Mouse (Mus musculus): ENCODE data around the gene Itfg1.

Itfg1 gene

GRCm38 (mm10) chr8:85717271-85717670 is 123.5 kb downstream of the Itfg1 start:
- no peak for DNase-seq

- DNase-seq = no peak
Measured at GRCm38 (mm10) chr8:85716696-85717095, 124.0 kb downstream of the Itfg1 start.

GRCm38 (mm10) chr8:85706988-85707387 is 133.7 kb downstream of the Itfg1 start:
- DNase-seq = no peak

- peak; percentile 85 for DNase-seq
Measured at GRCm38 (mm10) chr8:85700751-85701351, 139.9 kb downstream of the Itfg1 start, which contains the start of gene Neto2. Neto2 (minus strand) TSS chr8:85700924.

- peak; percentile 81 for DNase-seq
Measured at GRCm38 (mm10) chr8:85700101-85700750, 140.5 kb downstream of the Itfg1 start.

- peak; percentile 75 for DNase-seq
Measured at GRCm38 (mm10) chr8:85699051-85699450, 141.7 kb downstream of the Itfg1 start.

Data from thymus, postnatal 25 days (tissue).